Mouse (Mus musculus) mouse trophoblast stem cell (cell line): ENCODE results near the gene Nhp2.

Source experiments
- in situ Hi-C, 2 experiments: fragments of 300-500 bp; cut with MseI, MboI; formaldehyde crosslinking; loops; 2 replicates in 1 of 2; 3 replicates in 1 of 2; pipeline ENCODE4 v1.15.1; 2025

Gene Nhp2

DNA sequence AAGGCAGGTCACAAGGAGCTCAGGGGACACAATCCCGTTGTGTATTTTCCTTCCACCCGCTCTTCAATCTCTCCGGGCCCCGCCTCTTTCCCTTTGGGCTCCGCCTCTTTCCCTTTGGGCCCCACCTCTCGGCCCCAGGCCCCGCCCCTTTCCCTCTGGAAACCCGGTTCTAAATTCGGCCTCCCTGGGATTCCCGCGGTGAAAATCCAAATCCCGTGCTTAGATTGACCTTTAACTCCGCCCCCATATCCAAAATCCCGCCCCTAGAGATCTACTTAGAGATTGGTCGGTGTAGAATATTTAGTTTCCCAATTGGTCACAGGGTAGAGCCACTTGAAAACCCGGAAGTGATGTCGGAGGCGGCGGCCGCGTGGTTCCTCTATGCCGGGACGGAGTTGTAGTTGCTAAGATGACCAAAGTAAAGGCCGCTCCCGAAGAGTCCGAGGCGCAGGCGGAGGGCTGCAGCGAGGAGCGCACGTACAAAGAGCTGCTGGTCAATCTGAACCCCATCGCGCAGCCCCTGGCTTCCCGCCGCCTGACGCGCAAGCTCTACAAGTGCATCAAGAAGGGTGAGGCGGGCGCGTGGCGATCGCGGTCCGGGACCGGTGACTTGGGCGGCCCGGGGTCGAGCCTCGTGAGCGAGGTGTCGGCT lies at the start of gene Nhp2:
Nhp2 (plus strand) TSS at position 327 of the 652 bp plus-strand sequence.
- in situ Hi-C loops = loop anchor here (5.0 kb wide), 1 partner anchor 63 kb away; no protein-coding TSS in a partner anchor

- in situ Hi-C loops = no loop called here
Measured at GRCm38 (mm10) chr11:51576454-51576853, 43.1 kb upstream of the Nhp2 start.

GRCm38 (mm10) chr11:51577587-51577986 lies 41.9 kb upstream of the Nhp2 start:
- in situ Hi-C loops = no loop called here

- in situ Hi-C loops = no loop called here
Measured at GRCm38 (mm10) chr11:51579024-51579423, 40.5 kb upstream of the Nhp2 start.

GRCm38 (mm10) chr11:51582713-51583112 lies 36.8 kb upstream of the Nhp2 start:
- in situ Hi-C loops = no loop called here

DNA sequence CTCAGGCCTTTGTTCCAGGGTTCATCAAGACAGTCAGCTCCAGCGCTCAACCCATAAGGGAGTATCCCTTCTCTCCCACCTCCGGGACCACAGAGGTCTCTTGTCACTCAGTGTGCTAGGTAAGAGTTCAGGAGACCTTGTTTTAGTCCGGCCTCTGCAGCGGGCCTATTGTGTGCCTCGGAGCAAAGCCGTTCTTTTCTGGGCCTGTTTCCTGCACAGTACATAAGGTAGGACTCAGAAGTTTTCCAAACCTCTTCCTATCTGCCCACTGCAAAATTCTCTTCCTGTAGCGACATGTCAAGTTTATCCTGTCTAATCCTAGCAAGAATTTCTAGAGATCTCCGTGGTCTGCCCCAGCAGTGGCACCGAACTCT lies 35.5 kb upstream of the Nhp2 start:
- in situ Hi-C loops = no loop called here

GRCm38 (mm10) chr11:51584431-51585248 lies 34.9 kb upstream of the Nhp2 start, which contains the start of gene Phykpl:
Phykpl (plus strand) TSS chr11:51584757.
- in situ Hi-C loops = no loop called here

GRCm38 (mm10) chr11:51585608-51586252 lies 33.8 kb upstream of the Nhp2 start:
- in situ Hi-C loops = no loop called here

- in situ Hi-C loops = no loop called here
Measured at GRCm38 (mm10) chr11:51586411-51586810, 33.1 kb upstream of the Nhp2 start.

- in situ Hi-C loops = no loop called here
Measured at GRCm38 (mm10) chr11:51587059-51587458, 32.5 kb upstream of the Nhp2 start.

- in situ Hi-C loops = no loop called here
Measured at GRCm38 (mm10) chr11:51588833-51589232, 30.7 kb upstream of the Nhp2 start.

DNA sequence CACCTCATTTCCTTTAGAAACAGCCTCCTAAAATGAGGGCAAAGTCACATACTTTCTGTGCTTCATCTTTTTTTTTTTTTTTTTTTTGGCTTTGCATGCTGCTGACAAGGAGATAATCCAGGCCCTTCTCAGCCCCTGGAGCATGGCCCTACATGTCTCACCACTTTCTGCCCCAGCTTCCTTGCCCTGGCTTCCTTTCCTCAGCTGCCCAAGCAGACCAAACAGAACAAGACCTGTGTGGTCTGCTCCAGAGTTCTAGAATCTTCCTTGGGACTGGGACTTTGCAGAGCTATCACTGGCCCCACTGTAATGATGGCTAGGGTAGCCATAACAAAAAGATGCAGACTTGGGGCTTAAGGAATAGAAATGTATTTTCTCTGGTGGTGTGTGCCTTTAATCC lies 29.5 kb upstream of the Nhp2 start:
- in situ Hi-C loops = no loop called here

DNA sequence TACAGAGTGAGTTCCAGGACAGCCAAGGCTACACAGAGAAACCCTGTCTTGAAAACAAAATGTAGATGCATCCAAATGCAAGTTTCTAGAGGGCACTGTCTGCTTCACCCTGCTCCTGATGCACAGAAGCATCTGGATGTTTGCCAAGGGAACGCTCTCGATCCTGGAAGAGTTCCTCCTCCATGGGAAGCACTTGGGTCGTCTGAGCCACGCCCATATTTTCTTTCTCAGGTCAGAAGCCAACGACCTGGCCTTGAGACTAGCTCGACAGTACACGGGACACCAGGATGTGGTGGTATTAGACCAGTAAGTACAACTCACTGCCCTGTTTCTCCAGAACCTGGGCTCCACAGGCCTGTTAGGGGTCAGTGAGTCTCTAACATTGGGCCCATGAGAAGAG lies 28.4 kb upstream of the Nhp2 start:
- in situ Hi-C loops = no loop called here

GRCm38 (mm10) chr11:51591915-51592314 lies 27.6 kb upstream of the Nhp2 start:
- in situ Hi-C loops = no loop called here

GRCm38 (mm10) chr11:51593368-51593767 lies 26.2 kb upstream of the Nhp2 start:
- in situ Hi-C loops = no loop called here

DNA sequence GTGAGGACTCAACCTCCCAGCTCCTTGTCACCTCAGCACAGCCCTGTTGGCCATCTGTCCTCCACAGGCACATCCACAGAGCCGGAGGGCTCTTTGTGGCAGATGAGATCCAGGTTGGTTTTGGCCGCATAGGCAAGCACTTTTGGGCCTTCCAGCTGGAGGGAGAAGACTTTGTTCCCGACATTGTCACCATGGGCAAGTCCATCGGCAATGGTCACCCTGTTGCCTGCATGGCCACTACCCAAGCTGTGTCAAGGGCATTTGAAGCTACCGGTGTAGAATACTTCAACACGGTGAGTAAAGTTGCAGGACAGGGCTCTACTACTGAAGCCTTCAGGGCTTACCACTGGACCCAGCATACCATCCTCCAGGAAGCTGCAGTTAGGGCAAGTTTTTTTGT lies 25.7 kb upstream of the Nhp2 start:
- in situ Hi-C loops = no loop called here

DNA sequence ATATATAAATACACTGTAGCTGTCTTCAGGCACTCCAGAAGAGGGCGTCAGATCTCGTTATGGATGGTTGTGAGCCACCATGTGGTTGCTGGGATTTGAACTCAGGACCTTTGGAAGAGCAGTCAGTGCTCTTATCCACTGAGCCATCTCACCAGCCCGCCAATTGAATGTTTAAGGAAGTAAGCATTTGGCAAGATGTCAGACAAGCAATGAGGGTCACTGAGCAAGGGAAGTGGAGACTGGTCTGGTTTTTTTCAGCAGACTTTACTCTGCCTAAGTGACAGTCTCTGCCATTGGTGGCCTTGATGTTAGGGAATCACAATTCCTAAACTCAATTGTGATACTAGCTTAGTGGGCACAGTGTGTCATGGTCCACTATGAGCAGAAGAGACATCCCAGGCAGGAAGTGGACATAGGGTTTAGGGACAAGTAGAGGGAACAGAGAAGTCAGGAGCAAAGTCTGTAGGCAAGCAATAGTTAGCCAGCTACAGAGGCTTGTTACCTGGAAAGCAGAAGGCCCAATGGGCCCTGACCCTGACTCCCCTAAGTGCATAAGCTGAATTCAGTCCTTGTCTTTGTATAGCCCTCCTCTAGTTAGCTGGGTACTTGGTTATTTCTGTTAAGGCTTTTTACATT lies 24.7 kb upstream of the Nhp2 start:
- in situ Hi-C loops = no loop called here

DNA sequence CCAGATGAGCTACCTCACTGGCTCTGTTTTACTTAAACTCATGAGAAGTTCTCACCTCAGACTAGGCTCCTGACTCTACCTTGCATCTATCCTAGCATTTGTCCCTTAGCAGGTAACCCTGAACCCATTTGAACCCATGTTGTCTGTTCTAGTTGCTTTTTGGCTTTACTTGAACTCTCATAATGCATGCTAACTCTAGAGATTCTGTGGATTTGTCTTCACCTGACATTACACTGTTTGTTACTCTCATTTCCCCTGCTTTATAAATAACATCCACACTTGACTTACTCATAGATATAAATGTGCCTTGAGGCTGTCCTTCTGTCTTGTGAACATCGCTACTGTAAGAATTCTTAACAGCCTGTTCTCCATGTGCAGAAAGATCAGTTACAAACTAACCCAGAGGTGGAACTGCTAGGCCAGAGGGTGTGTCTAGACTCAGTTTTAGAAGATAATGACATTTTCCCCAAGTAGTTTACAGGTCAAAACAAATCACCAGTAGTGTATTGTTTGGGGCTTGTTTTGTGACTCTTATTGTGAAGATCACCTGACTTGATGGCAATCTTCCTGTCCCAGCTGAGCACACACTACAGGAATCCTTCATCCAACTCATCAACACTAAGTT lies 24.0 kb upstream of the Nhp2 start:
- in situ Hi-C loops = no loop called here

DNA sequence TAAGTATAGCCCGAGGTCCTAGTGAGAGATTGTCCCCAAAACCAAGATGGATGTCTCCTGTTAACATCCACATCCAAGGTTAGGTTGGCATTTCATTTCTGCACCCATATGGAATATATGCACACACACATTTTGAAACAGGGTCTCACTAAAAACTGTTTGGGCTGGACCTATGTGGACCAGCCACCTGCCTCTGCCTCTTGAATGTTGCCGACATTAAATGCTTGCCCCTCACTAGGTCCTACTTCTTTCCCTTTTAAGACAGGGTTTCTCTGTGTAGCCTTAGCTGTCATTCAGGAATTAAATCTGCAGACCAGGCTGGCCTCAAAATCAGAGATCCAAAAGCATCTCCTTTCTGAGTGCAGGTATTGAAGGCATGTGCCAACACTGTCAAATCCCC lies 22.0 kb upstream of the Nhp2 start:
- in situ Hi-C loops = no loop called here

DNA sequence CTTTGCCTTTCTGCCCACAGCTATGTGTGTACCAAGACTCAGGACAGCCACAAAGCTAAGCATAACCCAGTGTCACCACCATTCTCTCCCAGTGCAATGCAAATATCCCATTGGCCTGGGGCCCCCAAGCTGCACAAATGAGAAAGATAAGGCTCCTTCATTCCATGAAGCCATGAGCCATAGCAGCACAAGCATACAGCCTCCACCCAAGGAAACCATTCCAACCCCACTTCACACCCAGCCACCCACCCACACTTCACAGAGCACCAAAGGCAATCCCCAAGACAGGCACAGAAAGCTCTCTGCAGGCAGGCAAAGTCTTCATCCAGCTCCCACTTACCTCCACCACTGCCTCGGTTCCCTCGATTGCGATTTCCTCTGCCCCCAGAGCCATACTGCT lies 17.3 kb upstream of the Nhp2 start:
- in situ Hi-C loops = no loop called here

- in situ Hi-C loops = no loop called here
Measured at GRCm38 (mm10) chr11:51605602-51606446, 13.7 kb upstream of the Nhp2 start.
